Mouse (Mus musculus) CD4-positive naive resting alpha-beta T cell, adult 57 days (primary cell): ENCODE data around the gene Fign. TPM values are rescaled to one million over a fixed set of nuclear protein-coding genes. Genes with fewer than 3 reads are reported as not detected.

ENCODE experiments used
- total RNA-seq: library from RNA; stranded (reverse); gene quantifications from one replicate; pipeline ENCODE4 v1.2.4, GENCODE M21; 2023

Fign gene
- not detected for total RNA-seq

GRCm38 (mm10) chr2:64097937-64098617, at the start of gene Fign:
Gene Fign (minus strand): TSS chr2:64098038.

